Comparison of ENCODE assay signal across 37 mouse cellular contexts in the genomic region with DNA sequence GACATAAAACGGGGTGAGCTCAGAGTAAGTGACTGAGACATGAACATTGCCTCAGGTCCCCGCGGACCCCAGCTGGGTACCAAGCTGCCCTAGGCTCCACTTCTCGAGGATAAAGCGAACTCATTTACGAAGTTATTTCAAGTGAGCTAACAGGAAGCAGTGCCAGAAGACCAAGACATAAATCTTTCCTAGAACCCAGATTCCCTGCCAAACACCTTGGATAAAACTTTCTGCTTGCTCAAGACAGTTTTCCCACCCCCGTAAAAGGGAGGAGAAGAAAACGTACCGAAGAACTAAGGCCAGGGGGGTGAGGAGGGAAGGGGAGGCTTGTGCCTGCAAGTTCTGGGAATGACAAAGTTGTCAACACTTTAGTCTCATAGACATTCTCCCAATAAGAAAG. TPM values are rescaled to one million over a fixed set of nuclear protein-coding genes. Genes with fewer than 3 reads are reported as not detected.
DNase-seq lines count a peak whose midpoint lies in the region; ATAC-seq and TF ChIP-seq lines count a peak whose summit lies in the region.
"Had no signal": no experiment of that assay in that cellular context is flagged by ENCODE, and none has a peak within 500 bp of the region (broad histone marks: within the 10 kb centered on the region; RNA-seq: fewer than 3 reads in every experiment).

No protein-coding gene starts in this region.

- H3K27me3 ChIP-seq in heart, embryonic 10.5 days (ENCODE audit: insufficient read depth, poor library complexity, severe bottlenecking), result no peaks in the 10 kb centered on the region
- no peaks in the 10 kb centered on the region for H3K27me3 ChIP-seq in stomach, embryonic 16.5 days (ENCODE audit: control insufficient read depth, insufficient read depth, low read length)
- H3K27me3 ChIP-seq in stomach, postnatal 0 days (ENCODE audit: control insufficient read depth, insufficient read depth, low read length), result no peaks in the 10 kb centered on the region
- H3K27me3 ChIP-seq in limb, embryonic 10.5 days (ENCODE audit: low read depth, poor library complexity, severe bottlenecking), result no peaks in the 10 kb centered on the region
- H3K27me3 ChIP-seq in forebrain, embryonic 16.5 days (replicated peaks; ENCODE audit: control insufficient read depth, insufficient read depth, low read length), result no peaks in the 10 kb centered on the region
- H3K27me3 ChIP-seq: embryonic facial prominence, embryonic 12.5 days; liver, embryonic 15.5 days; lung, embryonic 15.5 days; Patski had no signal

- no peak overlapping the region for H3K4me3 ChIP-seq in heart, embryonic 10.5 days
- no peak overlapping the region for H3K4me3 ChIP-seq in stomach, embryonic 16.5 days (replicated peaks; ENCODE audit: low read length)
- no peak overlapping the region for H3K4me3 ChIP-seq in stomach, postnatal 0 days (ENCODE audit: low read depth, low read length)
- no peak overlapping the region for H3K4me3 ChIP-seq in limb, embryonic 10.5 days
- no peak overlapping the region for H3K4me3 ChIP-seq in layer of hippocampus, adult 2 months
- no peak overlapping the region for H3K4me3 ChIP-seq in forebrain, embryonic 16.5 days (replicated peaks; ENCODE audit: low read length)
- H3K4me3 ChIP-seq: embryonic facial prominence, embryonic 12.5 days; erythroblast, embryonic 14.5 days; hindbrain, embryonic 10.5 days; liver, embryonic 15.5 days; lung, embryonic 15.5 days had no signal

- DNase-seq in heart, adult 8-10 months (ENCODE audit: low spot score), result peak; percentile 19
- DNase-seq in heart, embryonic 10.5 days (ENCODE audit: low spot score), result no peak
- DNase-seq in stomach, postnatal 0 days (ENCODE audit: low spot score), result no peak
- no peak for DNase-seq in limb, embryonic 10.5 days (ENCODE audit: low spot score)
- peak; percentile 13 for DNase-seq in skeletal muscle tissue, adult 2 months (ENCODE audit: low read depth, low spot score)
- DNase-seq in layer of hippocampus, adult 2 months (ENCODE audit: low spot score in 2 of 2), result no peak
- DNase-seq: adrenal gland, adult 8-10 months; cerebellum, adult 18-20 months; cerebellum, postnatal 14 days; gastrocnemius, postnatal 36 days; liver; right cerebral cortex, postnatal 14 days; spleen, adult 18-20 months; thymus, adult 2 months; thymus, postnatal 4 days had no signal

- H3K9me3 ChIP-seq in heart, embryonic 10.5 days, result no peaks in the 10 kb centered on the region
- no peaks in the 10 kb centered on the region for H3K9me3 ChIP-seq in stomach, embryonic 16.5 days (replicated peaks; ENCODE audit: control insufficient read depth, low read length)
- no peaks in the 10 kb centered on the region for H3K9me3 ChIP-seq in stomach, postnatal 0 days (ENCODE audit: control insufficient read depth, low read length)
- no peaks in the 10 kb centered on the region for H3K9me3 ChIP-seq in limb, embryonic 10.5 days (replicated peaks)
- no peaks in the 10 kb centered on the region for H3K9me3 ChIP-seq in forebrain, embryonic 16.5 days (ENCODE audit: control insufficient read depth, low read length)
- H3K9me3 ChIP-seq: embryonic facial prominence, embryonic 12.5 days; hindbrain, embryonic 10.5 days; liver, embryonic 15.5 days; lung, embryonic 15.5 days had no signal

- H3K9ac ChIP-seq in stomach, embryonic 16.5 days (ENCODE audit: low read length), result no peak overlapping the region
- no peak overlapping the region for H3K9ac ChIP-seq in stomach, postnatal 0 days (ENCODE audit: low read length)
- H3K9ac ChIP-seq in forebrain, embryonic 16.5 days (replicated peaks; ENCODE audit: low read depth, low read length), result no peak overlapping the region
- H3K9ac ChIP-seq: embryonic facial prominence, embryonic 12.5 days; liver, embryonic 15.5 days; lung, embryonic 15.5 days had no signal

- WGBS in heart, embryonic 10.5 days, result 69% methylated on average over 9 of the region's 9 CpGs
- 56% methylated on average over 9 of the region's 9 CpGs for WGBS in stomach, embryonic 16.5 days
- 51% methylated on average over 9 of the region's 9 CpGs for WGBS in stomach, postnatal 0 days
- WGBS in limb, embryonic 10.5 days, result 29% methylated on average over 9 of the region's 9 CpGs
- WGBS in forebrain, embryonic 16.5 days, result 74% methylated on average over 9 of the region's 9 CpGs

- TF ChIP-seq EP300 in stomach, postnatal 0 days (optimal IDR thresholded peaks at IDR 0.05), result no peak

- H3K27ac ChIP-seq in heart, embryonic 10.5 days, result no peak overlapping the region
- peak overlapping the region; percentile 17; the same call in 1 of the 2 replicates for H3K27ac ChIP-seq in stomach, embryonic 16.5 days (ENCODE audit: low read length)
- no peak overlapping the region for H3K27ac ChIP-seq in stomach, postnatal 0 days (replicated peaks)
- H3K27ac ChIP-seq in limb, embryonic 10.5 days, result peak overlapping the region; percentile 85
- no peak overlapping the region for H3K27ac ChIP-seq in layer of hippocampus, adult 2 months
- no peak overlapping the region for H3K27ac ChIP-seq in forebrain, embryonic 16.5 days (ENCODE audit: low read length)
- H3K27ac ChIP-seq: embryonic facial prominence, embryonic 12.5 days; hindbrain, embryonic 10.5 days; liver, embryonic 15.5 days; lung, embryonic 15.5 days had no signal

- H3K4me1 ChIP-seq in heart, embryonic 10.5 days, result peaks cover 12% of the 10 kb centered on the region
- no peaks in the 10 kb centered on the region for H3K4me1 ChIP-seq in stomach, embryonic 16.5 days (ENCODE audit: control insufficient read depth, insufficient read depth, low read length)
- no peaks in the 10 kb centered on the region for H3K4me1 ChIP-seq in stomach, postnatal 0 days (replicated peaks; ENCODE audit: control insufficient read depth, insufficient read depth)
- H3K4me1 ChIP-seq in limb, embryonic 10.5 days, result peaks cover 71% of the 10 kb centered on the region
- no peaks in the 10 kb centered on the region; the same call in 1 of the 2 replicates for H3K4me1 ChIP-seq in forebrain, embryonic 16.5 days (replicated peaks; ENCODE audit: control insufficient read depth, insufficient read depth, low read length)

- ATAC-seq in stomach, embryonic 16.5 days (ENCODE audit: insufficient read depth, low FRiP score), result no peak
- no peak for ATAC-seq in stomach, postnatal 0 days (ENCODE audit: low FRiP score, low TSS enrichment)
- no peak for ATAC-seq in forebrain, embryonic 16.5 days
- ATAC-seq: forebrain, embryonic 14.5 days; hindbrain, embryonic 16.5 days; intestine, embryonic 16.5 days; Patski had no signal

- H3K4me2 ChIP-seq in stomach, embryonic 16.5 days (ENCODE audit: low read depth, low read length), result no peak overlapping the region
- no peak overlapping the region for H3K4me2 ChIP-seq in stomach, postnatal 0 days (replicated peaks; ENCODE audit: low read depth)
- no peak overlapping the region for H3K4me2 ChIP-seq in forebrain, embryonic 16.5 days (ENCODE audit: low read length)
- H3K4me2 ChIP-seq: embryonic facial prominence, embryonic 12.5 days; heart, embryonic 11.5 days; liver, embryonic 15.5 days; lung, embryonic 15.5 days; midbrain, embryonic 11.5 days had no signal

- TF ChIP-seq CTCF in stomach, postnatal 0 days (IDR thresholded peaks at IDR 0.05; ENCODE audit: low read depth), result no peak
- no peak for TF ChIP-seq CTCF in layer of hippocampus, adult 2 months (conservative IDR thresholded peaks at IDR 0.05)

- H3K36me3 ChIP-seq in heart, embryonic 10.5 days, result no peaks in the 10 kb centered on the region
- H3K36me3 ChIP-seq in stomach, embryonic 16.5 days (ENCODE audit: control insufficient read depth, insufficient read depth, low read length), result no peaks in the 10 kb centered on the region
- no peaks in the 10 kb centered on the region for H3K36me3 ChIP-seq in stomach, postnatal 0 days (ENCODE audit: control insufficient read depth, insufficient read depth, low read length)
- no peaks in the 10 kb centered on the region for H3K36me3 ChIP-seq in limb, embryonic 10.5 days
- H3K36me3 ChIP-seq in forebrain, embryonic 16.5 days (ENCODE audit: control insufficient read depth, insufficient read depth), result no peaks in the 10 kb centered on the region
- H3K36me3 ChIP-seq: embryonic facial prominence, embryonic 12.5 days; hindbrain, embryonic 10.5 days; liver, embryonic 15.5 days; lung, embryonic 15.5 days had no signal

RNA-seq across cellular contexts. Expression of a gene that starts 15.2 kb away (rescaled TPM):
- not detected for total RNA-seq in heart, adult 8-10 months (2022)
- not detected in 2 replicates for polyA plus RNA-seq in heart, embryonic 10.5 days (2016; fragmentation: Nextera tagmentation; extraction: Ambion mirVana)
- polyA plus RNA-seq in stomach, embryonic 16.5 days (2015; fragmentation: Nextera tagmentation; extraction: Ambion mirVana), result not detected in 2 replicates
- not detected in 2 replicates for polyA plus RNA-seq in stomach, postnatal 0 days (2015; fragmentation: Nextera tagmentation; extraction: Ambion mirVana)
- not detected in 2 replicates for polyA plus RNA-seq in limb, embryonic 10.5 days (2016; fragmentation: Nextera tagmentation; extraction: Ambion mirVana)
- total RNA-seq in layer of hippocampus, adult 2 months (2021), result not detected
- polyA plus RNA-seq in forebrain, embryonic 16.5 days (2015; fragmentation: Nextera tagmentation; extraction: Ambion mirVana), result not detected in 2 replicates
- total RNA-seq: adrenal gland, adult 8-10 months; ES-E14; gastrocnemius, postnatal 36 days; layer of hippocampus, postnatal 10 days; left cerebral cortex, adult 8-10 months; megakaryocyte progenitor cell, adult 5-6 weeks; midbrain, postnatal 0 days had no signal
- polyA plus RNA-seq: embryonic facial prominence, embryonic 12.5 days; erythroblast, embryonic 14.5 days; forebrain, embryonic 14.5 days; heart, embryonic 11.5 days; heart, postnatal 0 days; hindbrain, embryonic 10.5 days; hindbrain, embryonic 16.5 days; intestine, embryonic 16.5 days; kidney, embryonic 14.5 days; large intestine, adult 2 months; liver, embryonic 15.5 days; lung, embryonic 15.5 days; midbrain, embryonic 11.5 days; midbrain, postnatal 0 days; neural tube, embryonic 14.5 days; Patski; thymus, adult 2 months had no signal

RNA-seq across cellular contexts. Expression of a gene that starts 25.1 kb away (rescaled TPM):
- total RNA-seq in heart, adult 8-10 months (2022), result under 1 TPM in 1 of 4 experiments, not detected in 3; 0.03 TPM
- polyA plus RNA-seq in heart, embryonic 10.5 days (2016; fragmentation: Nextera tagmentation; extraction: Ambion mirVana), result 2.8 and 3.6 TPM in 2 replicates
- polyA plus RNA-seq in stomach, embryonic 16.5 days (2015; fragmentation: Nextera tagmentation; extraction: Ambion mirVana), result 1.2 and 1.4 TPM in 2 replicates
- polyA plus RNA-seq in stomach, postnatal 0 days (2015; fragmentation: Nextera tagmentation; extraction: Ambion mirVana), result 0.38 and 0.50 TPM in 2 replicates
- 4.9 and 6.0 TPM in 2 replicates for polyA plus RNA-seq in limb, embryonic 10.5 days (2016; fragmentation: Nextera tagmentation; extraction: Ambion mirVana)
- total RNA-seq in layer of hippocampus, adult 2 months (2021), result 10 to 100 TPM; 13.9 to 14.9 TPM
- polyA plus RNA-seq in forebrain, embryonic 16.5 days (2015; fragmentation: Nextera tagmentation; extraction: Ambion mirVana), result 19.4 and 21.6 TPM in 2 replicates
- total RNA-seq: gastrocnemius, postnatal 36 days had no signal
- polyA plus RNA-seq: erythroblast, embryonic 14.5 days had no signal

RNA-seq across cellular contexts. Expression of a gene that starts 25.1 kb away (rescaled TPM):
- total RNA-seq in heart, adult 8-10 months (2022), result 1 to 10 TPM; 5.1 to 6.3 (median 5.7) TPM
- polyA plus RNA-seq in heart, embryonic 10.5 days (2016; fragmentation: Nextera tagmentation; extraction: Ambion mirVana), result 15.5 and 17.3 TPM in 2 replicates
- 16.9 and 17.1 TPM in 2 replicates for polyA plus RNA-seq in stomach, embryonic 16.5 days (2015; fragmentation: Nextera tagmentation; extraction: Ambion mirVana)
- polyA plus RNA-seq in stomach, postnatal 0 days (2015; fragmentation: Nextera tagmentation; extraction: Ambion mirVana), result 7.9 and 9.3 TPM in 2 replicates
- 21.2 and 22.3 TPM in 2 replicates for polyA plus RNA-seq in limb, embryonic 10.5 days (2016; fragmentation: Nextera tagmentation; extraction: Ambion mirVana)
- total RNA-seq in layer of hippocampus, adult 2 months (2021), result 10 to 100 TPM; 13.0 to 14.2 TPM
- polyA plus RNA-seq in forebrain, embryonic 16.5 days (2015; fragmentation: Nextera tagmentation; extraction: Ambion mirVana), result 15.7 and 20.6 TPM in 2 replicates

RNA-seq across cellular contexts. Expression of a gene that starts 36.8 kb away (rescaled TPM):
- total RNA-seq in heart, adult 8-10 months (2022), result not detected
- polyA plus RNA-seq in heart, embryonic 10.5 days (2016; fragmentation: Nextera tagmentation; extraction: Ambion mirVana), result 0.48 and 0.51 TPM in 2 replicates
- 0.34 and 0.57 TPM in 2 replicates for polyA plus RNA-seq in stomach, embryonic 16.5 days (2015; fragmentation: Nextera tagmentation; extraction: Ambion mirVana)
- 0.19 and 0.31 TPM in 2 replicates for polyA plus RNA-seq in stomach, postnatal 0 days (2015; fragmentation: Nextera tagmentation; extraction: Ambion mirVana)
- 1.2 and 1.4 TPM in 2 replicates for polyA plus RNA-seq in limb, embryonic 10.5 days (2016; fragmentation: Nextera tagmentation; extraction: Ambion mirVana)
- under 1 TPM; 0.74 to 0.79 TPM for total RNA-seq in layer of hippocampus, adult 2 months (2021)
- 1.3 and 2.3 TPM in 2 replicates for polyA plus RNA-seq in forebrain, embryonic 16.5 days (2015; fragmentation: Nextera tagmentation; extraction: Ambion mirVana)
- total RNA-seq: gastrocnemius, postnatal 36 days had no signal
- polyA plus RNA-seq: large intestine, adult 2 months had no signal

RNA-seq across cellular contexts. Expression of a gene that starts 36.9 kb away (rescaled TPM):
- total RNA-seq in heart, adult 8-10 months (2022), result 1 to 10 TPM; 1.2 to 2.8 (median 2.0) TPM
- 12.4 and 13.8 TPM in 2 replicates for polyA plus RNA-seq in heart, embryonic 10.5 days (2016; fragmentation: Nextera tagmentation; extraction: Ambion mirVana)
- polyA plus RNA-seq in stomach, embryonic 16.5 days (2015; fragmentation: Nextera tagmentation; extraction: Ambion mirVana), result 10.4 and 12.0 TPM in 2 replicates
- 4.1 and 4.7 TPM in 2 replicates for polyA plus RNA-seq in stomach, postnatal 0 days (2015; fragmentation: Nextera tagmentation; extraction: Ambion mirVana)
- polyA plus RNA-seq in limb, embryonic 10.5 days (2016; fragmentation: Nextera tagmentation; extraction: Ambion mirVana), result 19.5 and 22.4 TPM in 2 replicates
- 10 to 100 TPM; 13.0 to 15.8 TPM for total RNA-seq in layer of hippocampus, adult 2 months (2021)
- 25.1 and 26.3 TPM in 2 replicates for polyA plus RNA-seq in forebrain, embryonic 16.5 days (2015; fragmentation: Nextera tagmentation; extraction: Ambion mirVana)

Comparison
In these comparisons a context has a peak if more than half of its experiments do, and no peak if none do; other contexts are left out.
1. DNase-seq: peak in heart, adult 8-10 months (single experiment) and skeletal muscle tissue, adult 2 months (single experiment); none in heart, embryonic 10.5 days (single experiment), stomach, postnatal 0 days (single experiment), limb, embryonic 10.5 days (single experiment) and layer of hippocampus, adult 2 months (0 of 2).
2. H3K27ac ChIP-seq: peak in stomach, embryonic 16.5 days (single experiment) and limb, embryonic 10.5 days (single experiment); none in heart, embryonic 10.5 days (single experiment), stomach, postnatal 0 days (single experiment), layer of hippocampus, adult 2 months (single experiment) and forebrain, embryonic 16.5 days (single experiment).